Mouse (Mus musculus): ENCODE data around the gene C1qtnf2.

The C1qtnf2 gene

DNA sequence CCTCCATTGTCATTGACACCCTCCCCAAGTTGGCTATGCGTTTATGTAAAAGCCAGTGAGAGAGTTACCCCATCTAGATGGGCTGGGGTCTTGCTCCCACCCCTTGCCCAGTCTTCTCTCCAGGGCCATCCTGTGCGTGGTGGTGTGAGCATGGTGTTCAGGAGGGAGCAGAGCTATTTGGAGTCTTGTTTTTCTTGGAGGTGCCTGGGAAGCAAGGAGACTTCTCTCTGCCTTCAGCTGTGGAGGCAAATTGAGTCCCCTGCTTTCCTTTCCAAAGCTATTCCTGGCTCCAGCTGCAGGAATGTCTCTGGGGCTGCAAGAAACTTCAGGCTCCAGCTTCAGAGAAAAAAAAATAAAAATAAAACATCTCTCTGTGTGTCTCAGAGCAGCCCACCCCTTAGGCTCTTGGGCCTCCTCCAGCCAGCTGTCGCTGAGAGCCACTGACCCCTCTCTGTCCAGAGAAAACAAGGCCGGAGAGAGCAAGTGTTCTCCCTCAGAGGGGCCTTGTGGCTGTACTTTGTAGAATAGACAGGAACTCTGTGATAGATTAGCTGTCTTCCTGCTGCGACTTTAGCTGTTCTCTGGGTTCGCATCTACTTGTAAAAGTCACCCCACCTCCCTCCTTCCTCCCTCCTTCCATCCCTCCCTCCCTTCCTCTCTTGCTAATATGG lies 9.2 kb downstream of the C1qtnf2 start:
- no peak for DNase-seq (ENCODE audit: inconsistent ontology term)

DNA sequence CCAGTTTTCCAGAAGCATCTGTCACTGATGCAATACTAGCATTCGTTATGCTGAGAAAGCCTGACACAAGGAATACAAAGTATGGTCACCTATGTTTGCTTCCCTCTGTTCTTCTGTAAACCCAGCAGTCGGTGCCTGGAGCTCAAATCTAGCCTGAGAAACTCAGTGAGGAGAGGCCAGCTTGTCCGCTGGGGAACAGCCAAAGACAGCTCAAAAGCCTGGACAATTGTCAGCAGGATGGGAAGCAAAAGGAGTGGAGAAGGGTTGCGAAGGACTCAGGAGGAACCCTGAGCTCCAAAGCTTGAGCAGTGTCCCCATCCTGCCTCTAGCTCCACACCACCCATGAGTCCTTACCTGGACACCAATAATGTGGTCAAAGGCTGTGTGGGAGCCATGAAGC lies 10.0 kb downstream of the C1qtnf2 start:
- DNase-seq (ENCODE audit: inconsistent ontology term), result no peak

DNA sequence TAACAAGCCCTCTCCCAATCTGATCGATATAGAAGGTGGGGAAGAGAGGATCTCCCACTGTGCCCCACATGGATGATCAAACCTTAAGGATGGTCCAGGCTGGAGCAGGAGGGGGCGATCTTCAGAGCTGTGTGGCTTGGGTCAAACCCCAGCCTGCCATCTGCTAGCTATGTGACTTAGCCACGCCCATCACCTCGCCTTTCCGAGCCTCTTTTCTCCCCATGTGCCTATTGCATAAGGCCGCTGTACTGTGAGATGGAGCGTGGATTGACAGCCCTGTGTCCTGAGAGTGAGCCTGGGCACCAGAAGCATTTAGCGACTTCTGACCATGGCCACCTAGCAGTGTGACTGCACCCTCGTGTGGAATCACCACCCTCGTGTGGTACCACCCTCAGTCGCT lies 10.6 kb downstream of the C1qtnf2 start:
- no peak for DNase-seq (ENCODE audit: inconsistent ontology term)

DNA sequence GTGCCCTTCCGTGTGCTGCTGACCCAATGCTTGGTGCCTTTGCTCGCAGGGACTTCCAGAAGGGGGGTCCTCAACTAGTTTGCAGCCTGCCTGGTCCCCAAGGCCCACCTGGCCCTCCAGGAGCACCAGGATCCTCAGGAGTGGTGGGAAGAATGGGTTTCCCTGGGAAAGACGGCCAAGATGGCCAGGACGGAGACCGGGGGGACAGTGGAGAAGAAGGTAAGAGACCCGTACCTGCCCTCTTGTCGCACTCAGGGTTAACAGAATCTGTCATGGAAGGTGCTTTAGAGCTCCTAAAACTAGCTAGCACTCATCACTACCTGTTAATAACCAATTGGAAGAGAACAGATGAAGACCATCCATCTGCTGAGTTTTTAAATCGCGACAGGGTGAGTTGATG lies 11.8 kb downstream of the C1qtnf2 start:
- DNase-seq (ENCODE audit: inconsistent ontology term), result no peak

DNA sequence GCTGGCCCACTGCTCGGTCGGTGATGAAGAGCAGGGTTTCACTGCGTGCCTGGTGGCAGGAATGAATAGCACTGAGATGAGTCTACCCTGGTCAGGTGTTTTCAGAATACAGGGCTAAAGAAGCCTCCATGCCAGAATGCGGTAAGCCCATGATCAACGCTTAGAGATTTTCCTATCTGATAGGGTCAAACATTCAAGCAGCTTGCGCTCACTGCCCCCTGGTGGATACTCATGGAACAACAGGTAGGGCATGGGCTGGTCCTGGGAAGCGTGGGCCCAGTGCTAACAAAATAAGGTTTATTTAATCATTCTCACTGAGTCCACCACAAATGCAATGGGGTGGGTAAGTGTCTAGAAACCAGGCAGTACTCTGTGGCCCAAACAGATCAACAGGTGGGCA lies 18.6 kb downstream of the C1qtnf2 start:
- peak; percentile 49 for DNase-seq (ENCODE audit: inconsistent ontology term)

DNA sequence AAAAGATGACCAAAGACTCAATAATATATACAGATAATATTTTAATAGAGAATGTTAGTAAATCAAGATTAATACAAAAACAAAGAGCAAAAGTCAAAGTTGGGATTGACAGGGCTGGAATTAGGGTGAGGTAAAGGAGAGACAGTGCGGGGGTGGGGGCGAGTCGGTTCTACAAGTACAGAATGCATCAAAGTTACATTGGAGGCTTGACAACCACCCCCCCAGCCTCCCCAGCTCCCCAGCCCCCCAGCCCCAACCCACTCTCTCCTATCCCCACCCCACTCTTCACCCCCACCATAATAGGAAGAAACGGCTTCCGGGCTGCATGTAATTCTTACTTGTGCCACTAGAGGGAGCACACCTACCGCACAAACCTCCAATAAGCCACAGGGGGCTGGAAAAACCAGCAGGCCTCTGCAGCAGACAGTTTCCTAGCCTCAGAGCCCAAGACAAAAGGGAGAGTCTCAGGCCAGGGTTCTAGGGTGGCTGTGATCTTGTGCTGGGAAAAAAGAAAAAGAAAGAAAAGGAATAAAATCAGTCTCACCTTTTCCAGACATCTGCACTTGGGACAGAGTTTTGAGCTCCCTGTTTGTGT lies 19.8 kb downstream of the C1qtnf2 start:
- peak; percentile 62 for DNase-seq (ENCODE audit: inconsistent ontology term)

DNA sequence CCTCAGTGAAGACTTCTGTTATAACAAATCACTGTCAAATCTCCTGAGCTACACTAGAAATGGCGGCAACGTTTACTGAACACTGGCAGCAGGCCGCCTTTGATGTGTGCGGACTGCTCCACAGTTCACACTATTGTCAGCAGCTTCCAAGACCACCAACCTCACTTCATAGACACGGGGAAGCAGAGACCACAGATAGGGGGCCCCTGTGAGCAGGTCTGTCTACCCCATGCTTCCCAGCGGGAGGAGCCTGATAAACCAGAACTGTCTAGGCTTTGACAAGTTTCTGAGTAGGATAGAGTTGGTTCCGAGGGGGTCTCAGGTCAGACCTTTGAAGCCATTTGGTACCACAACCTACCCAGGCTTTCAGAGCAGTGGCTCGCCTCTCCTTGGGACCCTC lies 21.0 kb downstream of the C1qtnf2 start:
- no peak for DNase-seq (ENCODE audit: inconsistent ontology term)

DNA sequence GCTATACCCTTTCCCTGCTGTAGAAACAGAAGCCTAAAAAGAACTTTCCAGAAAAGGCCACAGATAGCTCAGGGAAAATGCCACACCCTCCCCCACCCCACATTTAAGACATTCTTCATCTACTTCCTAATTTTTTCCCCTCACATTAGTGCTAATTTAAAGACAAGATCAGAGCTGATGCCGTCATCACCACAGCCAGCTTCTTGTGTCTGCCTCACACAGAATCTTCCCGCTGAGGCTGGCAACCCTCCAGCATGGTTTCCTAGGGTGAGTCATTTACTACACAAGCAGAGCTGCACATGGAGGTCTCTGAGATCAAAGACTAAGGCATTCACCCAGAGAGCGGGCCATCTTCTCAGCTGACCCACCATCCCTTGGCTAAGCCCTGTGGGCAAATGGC lies 21.5 kb downstream of the C1qtnf2 start:
- peak; percentile 95 for DNase-seq (ENCODE audit: inconsistent ontology term)

DNA sequence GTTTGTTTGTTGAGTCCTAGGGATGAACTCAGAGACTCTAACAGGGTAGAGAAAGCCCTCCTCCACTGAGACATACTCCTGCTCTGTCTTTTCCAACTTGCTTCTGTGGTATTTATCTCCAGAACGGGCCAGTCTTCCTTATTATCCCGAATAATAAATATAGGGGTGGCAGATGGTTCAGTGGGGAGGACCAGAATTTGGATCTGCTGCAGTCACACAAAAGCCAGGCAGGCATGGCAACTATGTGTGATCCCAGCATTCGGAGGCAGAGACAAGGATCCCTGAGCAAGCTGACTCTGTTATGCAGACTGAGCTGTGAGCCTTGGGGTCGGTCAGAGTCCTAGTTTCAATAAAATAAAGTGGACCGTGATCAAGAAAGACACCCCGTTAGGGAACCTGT lies 27.2 kb downstream of the C1qtnf2 start:
- DNase-seq (ENCODE audit: inconsistent ontology term), result no peak

DNA sequence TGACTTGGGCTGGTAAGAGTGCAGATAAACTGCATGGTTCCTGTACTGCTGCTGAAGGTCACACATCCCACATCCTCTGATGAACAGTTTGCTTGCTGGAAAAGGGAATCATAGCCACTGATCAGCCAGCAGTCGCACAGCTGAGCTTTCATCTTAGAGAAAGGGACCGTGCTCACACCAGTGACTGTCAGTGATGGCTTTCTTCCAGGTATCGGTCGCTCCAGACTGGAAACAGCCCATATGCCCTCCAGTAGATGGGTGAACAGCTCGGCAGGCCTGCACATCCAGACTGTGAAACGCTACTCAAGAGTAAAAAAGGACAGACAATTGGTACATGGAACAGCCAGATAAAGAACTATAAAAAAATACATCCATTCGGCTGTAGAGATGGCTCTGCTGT lies 31.1 kb downstream of the C1qtnf2 start:
- no peak for DNase-seq (ENCODE audit: inconsistent ontology term)

DNA sequence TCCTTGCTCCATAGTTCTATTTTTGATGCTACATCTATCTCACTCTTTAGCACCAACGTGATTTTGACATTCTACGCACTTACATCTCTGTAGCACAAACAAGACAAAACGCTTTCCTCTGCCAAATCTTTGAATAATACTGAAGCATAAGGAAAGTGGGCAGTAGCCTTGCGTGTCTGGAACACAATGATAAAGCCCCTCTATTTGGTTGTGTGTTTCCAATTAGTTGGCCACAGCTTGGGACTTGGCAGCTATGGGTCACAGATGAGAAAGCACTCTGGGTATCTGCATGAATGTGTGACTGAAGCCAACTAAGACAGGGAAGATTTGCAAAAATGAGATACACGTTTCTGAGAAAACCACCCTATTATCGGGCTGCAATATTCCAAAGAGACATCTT lies 33.9 kb downstream of the C1qtnf2 start:
- no peak for DNase-seq (ENCODE audit: inconsistent ontology term)

DNA sequence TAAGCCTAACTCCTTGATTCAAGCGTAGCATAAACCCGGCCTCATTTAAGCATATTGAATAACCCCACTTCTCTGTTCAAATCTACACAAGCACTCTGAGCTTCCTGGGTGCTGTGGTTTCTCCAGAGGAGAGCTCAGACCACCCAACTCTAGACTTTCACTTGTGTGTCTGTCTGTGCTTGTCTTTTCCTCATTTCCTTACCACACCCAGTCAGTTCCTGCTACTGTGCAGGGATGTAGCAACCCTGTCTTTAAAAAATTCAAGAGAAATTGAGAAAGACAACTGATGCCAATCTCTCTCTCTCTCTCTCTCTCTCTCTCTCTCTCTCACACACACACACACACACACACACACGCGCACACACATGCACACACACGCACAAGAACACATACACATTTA lies 35.8 kb downstream of the C1qtnf2 start:
- DNase-seq (ENCODE audit: inconsistent ontology term), result no peak

DNA sequence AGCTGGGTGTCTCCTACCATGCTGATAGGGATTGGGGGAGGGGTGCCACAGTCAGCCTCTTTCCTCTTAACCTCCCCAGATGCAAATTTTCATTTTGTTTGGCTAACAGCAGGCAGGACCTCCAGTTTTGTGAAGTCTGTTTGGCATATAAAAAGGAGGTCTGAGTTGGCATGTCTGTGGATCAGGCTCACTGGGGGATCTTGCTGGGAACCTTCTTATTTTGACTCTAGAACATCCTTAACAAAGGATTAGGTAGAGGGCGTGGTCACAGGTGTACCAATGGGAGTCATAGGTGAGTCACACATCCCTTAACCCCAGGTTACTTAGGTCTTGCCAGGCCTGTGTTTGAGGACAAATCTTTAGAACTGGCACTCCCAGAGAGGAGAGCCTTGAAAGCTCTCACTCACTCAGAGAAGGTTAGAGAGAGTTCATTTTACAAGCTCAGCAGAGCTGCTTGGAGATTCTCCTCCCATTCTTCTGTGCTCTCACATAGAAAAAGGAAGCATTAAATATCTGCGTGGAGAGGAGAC lies 38.6 kb downstream of the C1qtnf2 start:
- DNase-seq (ENCODE audit: inconsistent ontology term), result no peak

DNA sequence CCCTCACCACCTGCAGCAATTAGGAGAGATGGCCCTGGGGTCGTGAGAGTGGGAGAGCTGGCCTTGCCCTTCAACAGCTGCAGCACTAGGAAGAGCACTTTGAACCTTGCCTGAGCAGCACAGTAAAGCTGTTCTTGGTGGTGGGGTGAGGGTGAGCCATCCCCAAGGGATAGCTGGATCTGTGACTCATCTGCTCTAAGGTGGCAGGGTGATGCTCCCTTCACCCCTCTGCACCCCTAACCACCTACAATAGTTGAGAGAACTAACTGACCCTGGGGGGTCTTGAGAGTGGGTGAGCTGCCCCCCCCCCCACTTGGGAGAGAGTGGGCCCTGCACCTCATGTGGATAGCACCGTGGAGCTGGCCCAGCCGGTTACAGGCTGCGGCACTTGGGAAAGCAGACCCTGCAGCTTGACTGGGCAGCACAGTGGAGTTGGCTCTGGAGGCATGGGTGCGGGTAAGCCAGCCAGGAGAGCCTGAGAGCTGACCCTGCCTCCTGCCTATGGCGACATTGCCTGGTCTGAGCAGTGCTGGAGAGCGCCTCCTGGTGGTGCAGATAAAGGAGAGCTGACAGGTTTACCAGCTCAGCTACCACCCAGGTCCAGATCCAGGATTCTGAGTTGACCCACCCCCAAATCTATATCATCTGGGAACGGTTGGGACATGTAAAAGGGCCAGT lies 42.4 kb downstream of the C1qtnf2 start:
- DNase-seq (ENCODE audit: inconsistent ontology term), result no peak

DNA sequence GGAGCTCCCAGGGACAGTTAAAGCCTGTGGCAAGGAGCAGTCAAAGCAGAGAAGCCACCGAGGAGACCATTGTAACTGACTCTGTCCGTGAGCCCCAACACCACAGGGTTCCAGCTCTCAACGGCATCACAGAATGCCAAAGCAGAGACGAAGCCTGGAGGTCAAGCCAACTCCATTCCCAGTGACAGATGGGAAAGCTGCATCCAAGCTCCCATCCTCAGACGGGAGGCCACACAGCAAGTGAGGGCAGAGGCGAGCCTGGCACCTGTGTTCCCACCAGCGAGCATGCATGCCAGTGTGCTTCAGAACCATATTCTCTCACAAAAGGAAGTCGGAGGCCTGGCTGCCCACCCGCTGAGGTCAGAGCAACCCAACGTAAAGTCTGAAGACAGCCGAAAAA lies 43.6 kb downstream of the C1qtnf2 start:
- no peak for DNase-seq (ENCODE audit: inconsistent ontology term)

DNA sequence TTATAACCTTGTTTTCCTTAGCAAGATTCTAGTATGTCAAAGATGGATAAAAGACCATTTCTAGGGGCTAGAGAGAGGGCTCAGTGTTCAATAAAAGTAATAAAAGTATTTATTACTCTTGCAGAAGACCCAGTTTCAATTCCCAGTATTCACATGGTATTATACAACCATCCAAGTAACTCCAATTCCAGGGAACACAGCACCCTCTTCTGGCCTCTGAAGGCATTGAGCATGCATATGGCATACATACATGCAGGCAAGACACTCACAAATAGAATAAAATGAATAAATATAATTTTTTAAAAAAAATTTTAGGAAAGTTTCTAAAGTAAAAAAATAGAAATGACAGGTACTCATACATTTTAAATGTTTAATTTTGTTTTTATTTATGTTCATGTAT lies 44.0 kb downstream of the C1qtnf2 start:
- no peak for DNase-seq (ENCODE audit: inconsistent ontology term)

DNA sequence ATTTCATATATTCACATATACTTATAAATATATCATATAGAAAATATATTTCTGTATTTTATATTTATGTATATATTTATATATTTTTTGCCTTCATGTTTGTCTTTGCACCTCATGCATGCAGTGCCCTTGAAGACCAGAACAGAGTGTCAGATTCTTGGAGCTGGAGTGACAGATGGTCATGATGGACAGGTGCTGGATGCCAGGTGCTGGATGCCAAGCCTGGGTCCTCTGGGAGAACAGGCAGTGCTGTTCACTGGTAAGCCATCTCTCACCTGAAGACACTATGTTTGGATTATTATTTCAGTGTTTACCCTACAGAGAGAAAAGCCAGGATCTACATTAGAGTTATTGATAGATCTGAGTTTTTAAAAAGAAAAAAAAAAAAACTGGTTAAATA lies 44.7 kb downstream of the C1qtnf2 start:
- DNase-seq (ENCODE audit: inconsistent ontology term), result no peak

DNA sequence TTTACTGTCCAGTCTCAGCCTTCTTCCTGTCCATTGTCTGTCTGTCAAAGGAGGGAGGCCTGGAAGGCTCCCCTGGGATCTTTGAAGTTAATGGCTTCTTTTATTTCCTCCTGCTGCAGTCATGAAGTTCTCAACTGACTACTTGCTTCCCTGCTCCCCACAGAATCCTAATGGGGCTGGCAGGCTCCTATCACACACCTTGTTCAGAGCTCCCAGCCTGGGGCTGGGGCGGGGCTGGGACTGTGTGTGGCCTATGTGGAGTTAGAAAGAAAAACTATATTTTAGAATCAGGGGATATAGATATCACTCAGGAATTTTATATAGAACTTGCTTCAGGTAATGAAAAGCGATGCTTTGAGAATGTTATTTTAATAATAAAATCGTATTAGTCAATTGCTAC lies 46.4 kb downstream of the C1qtnf2 start:
- DNase-seq (ENCODE audit: inconsistent ontology term), result no peak

DNA sequence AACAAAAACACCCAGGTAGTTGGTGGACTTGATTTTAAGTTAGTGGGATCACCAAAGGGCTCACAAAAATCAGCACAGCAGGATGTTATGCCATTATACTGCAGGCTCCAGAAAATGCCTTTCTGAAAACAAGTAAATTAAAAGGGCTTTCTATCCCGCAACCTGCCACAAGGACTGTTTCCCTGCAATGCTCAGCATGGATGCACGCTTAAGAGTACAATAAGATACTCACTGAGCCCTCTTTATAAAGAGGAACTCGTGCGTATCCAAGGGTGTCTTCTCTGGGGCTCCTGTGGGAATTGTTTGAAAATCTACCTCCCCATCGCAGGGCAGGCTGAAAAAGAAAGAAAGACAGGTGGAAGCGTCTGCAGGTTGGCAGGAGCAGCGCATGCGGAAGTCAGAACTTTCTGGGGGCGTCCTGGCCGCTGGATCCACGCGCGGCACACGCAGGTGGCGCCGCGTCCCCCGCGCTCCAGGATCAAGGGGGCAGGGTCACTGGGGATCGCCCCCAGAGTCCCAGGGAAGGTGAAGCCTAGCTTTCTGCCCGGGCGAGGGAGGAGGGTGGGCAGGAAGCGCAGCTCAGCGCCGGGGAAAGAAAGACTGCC lies 54.1 kb downstream of the C1qtnf2 start:
- no peak for DNase-seq (ENCODE audit: inconsistent ontology term)

DNA sequence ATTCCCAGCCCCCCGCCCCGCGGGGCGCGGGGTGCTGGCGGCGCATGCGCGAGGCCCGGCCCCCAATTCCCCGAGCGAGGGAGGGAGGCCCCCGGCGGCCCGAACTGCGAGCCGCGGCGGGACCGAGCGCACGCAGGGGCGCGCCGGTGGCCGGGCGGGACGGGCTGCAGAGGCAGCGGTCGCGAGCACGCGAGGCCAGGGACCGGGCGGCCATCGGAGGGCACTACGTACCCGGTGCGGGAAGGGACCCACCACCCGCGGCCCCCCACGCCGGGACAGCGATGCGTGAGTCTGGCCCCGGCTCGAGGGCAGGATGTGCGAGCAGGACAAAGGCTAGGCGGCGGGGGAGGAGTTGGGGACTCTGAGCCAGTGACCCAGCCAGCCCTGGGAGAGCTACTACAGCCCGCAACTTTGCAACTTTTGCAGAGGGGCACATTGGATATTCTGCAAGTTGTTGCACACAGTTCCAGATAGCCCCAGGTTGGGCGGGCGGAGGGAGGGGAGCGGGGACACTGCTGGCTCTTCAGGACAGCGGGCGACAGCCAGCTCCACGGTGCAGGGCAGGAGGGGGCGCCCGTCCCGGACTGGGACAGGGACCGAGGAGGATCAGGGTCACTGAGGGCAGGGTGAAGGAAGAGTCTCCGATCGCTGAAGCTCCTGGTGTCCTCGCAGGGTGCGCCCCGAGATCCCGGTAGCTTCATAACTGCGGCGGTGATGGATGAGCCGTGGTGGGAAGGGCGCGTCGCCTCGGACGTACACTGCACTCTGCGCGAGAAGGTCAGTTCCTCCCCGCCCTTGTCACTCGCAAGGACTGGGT lies 54.8 kb downstream of the C1qtnf2 start, which contains the start of gene Ccnjl:
Ccnjl (plus strand) TSS at position 102 of the 817 bp plus-strand sequence.
- peak; percentile 90 for DNase-seq (ENCODE audit: inconsistent ontology term)

DNA sequence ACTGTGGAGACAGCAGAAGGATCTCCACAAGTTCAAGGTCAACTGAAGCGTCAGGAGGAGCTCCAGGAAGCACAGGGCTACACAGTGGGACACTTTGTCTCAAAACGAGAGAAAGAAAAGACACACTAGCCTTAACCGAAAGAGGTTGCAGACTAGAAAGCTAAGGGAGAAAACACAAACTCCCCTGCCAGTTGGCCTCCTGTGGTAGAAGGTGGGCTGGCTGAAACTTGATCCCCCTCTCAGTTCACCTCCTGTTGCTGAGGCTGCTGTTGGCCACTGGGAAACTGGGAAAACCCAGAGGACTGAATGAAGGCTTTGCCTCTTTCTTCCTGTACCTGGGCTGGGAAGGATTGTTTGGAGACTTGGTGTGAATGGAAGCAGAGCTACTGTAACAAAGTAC lies 56.0 kb downstream of the C1qtnf2 start:
- DNase-seq (ENCODE audit: inconsistent ontology term), result no peak

DNA sequence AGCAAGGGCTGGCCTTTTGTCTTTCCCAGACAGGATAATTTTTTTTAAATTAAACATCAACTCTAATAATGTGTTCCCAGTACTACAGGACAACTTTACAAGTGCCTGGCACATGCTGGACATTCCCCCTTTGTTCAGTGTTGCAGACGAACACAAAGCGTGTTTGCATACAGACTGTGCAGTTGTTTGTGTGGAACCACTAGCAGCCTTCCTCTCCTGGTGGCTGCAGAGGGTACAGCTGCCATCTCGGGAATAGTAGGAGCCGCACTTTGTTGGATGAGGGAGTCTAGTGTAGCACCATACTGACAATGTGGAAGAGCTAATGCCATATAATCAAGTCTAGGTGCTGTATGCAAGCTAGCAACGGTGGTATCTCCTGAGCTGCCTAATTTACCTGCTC lies 57.5 kb downstream of the C1qtnf2 start:
- peak; percentile 37 for DNase-seq (ENCODE audit: inconsistent ontology term)

Data from Muller cell, postnatal 12 days (primary cell).